Mouse (Mus musculus) spleen, adult 18-20 months (tissue): ENCODE measurements at regions not wholly inside any gene's neighbourhood (a gene's known extent, or its start where the extent isn't known, plus 50 kb on each side); places are given as distances from the start of the nearest gene placed in this dataset.

Experiments used
- DNase-seq, 2 experiments: peaks; one replicate each; pipeline ENCODE4 v3.0.0; 2022; ENCODE audit warnings: mixed read lengths in 2 of 2

GRCm38 (mm10) chr1:127009699-127010098 lies 179.1 kb upstream of the Nckap5 start:
- DNase-seq: no peak

- DNase-seq: no peak
Measured at GRCm38 (mm10) chr1:127001700-127002099, 171.1 kb upstream of the Nckap5 start.

GRCm38 (mm10) chr1:126993061-126993640 lies 162.6 kb upstream of the Nckap5 start:
- DNase-seq: peak in 1 of 2 experiments; percentile 14

- no peak for DNase-seq
Measured at GRCm38 (mm10) chr1:126992441-126992840, 161.8 kb upstream of the Nckap5 start.

GRCm38 (mm10) chr1:126982805-126983204 lies 152.2 kb upstream of the Nckap5 start:
- no peak for DNase-seq

- no peak for DNase-seq
Measured at GRCm38 (mm10) chr1:126980311-126980710, 149.7 kb upstream of the Nckap5 start.

- DNase-seq: no peak
Measured at GRCm38 (mm10) chr1:126973871-126974270, 143.3 kb upstream of the Nckap5 start.

- no peak for DNase-seq
Measured at GRCm38 (mm10) chr1:126971777-126972421, 141.3 kb upstream of the Nckap5 start.

- no peak for DNase-seq
Measured at GRCm38 (mm10) chr1:126971118-126971517, 140.5 kb upstream of the Nckap5 start.

GRCm38 (mm10) chr1:126966394-126966793 lies 135.8 kb upstream of the Nckap5 start:
- DNase-seq: no peak

GRCm38 (mm10) chr1:126955839-126956720 lies 125.5 kb upstream of the Nckap5 start:
- DNase-seq: no peak

GRCm38 (mm10) chr1:126947860-126948259 lies 117.3 kb upstream of the Nckap5 start:
- DNase-seq: no peak

GRCm38 (mm10) chr1:126932658-126933057 lies 102.1 kb upstream of the Nckap5 start:
- DNase-seq: no peak

- DNase-seq: peak; percentile 24 to 70
Measured at GRCm38 (mm10) chr1:126931754-126932153, 101.2 kb upstream of the Nckap5 start.

- DNase-seq: no peak
Measured at GRCm38 (mm10) chr1:126931093-126931492, 100.5 kb upstream of the Nckap5 start.

GRCm38 (mm10) chr1:126930611-126931010 lies 100.0 kb upstream of the Nckap5 start:
- no peak for DNase-seq

GRCm38 (mm10) chr1:126929666-126930065 lies 99.1 kb upstream of the Nckap5 start:
- DNase-seq: peak in 1 of 2 experiments; percentile 24

- DNase-seq: no peak
Measured at GRCm38 (mm10) chr1:126928186-126928585, 97.6 kb upstream of the Nckap5 start.

GRCm38 (mm10) chr1:126925150-126926035 lies 94.8 kb upstream of the Nckap5 start:
- DNase-seq: no peak

GRCm38 (mm10) chr1:126923981-126924380 lies 93.4 kb upstream of the Nckap5 start:
- no peak for DNase-seq

- DNase-seq: no peak
Measured at GRCm38 (mm10) chr1:126922231-126922630, 91.6 kb upstream of the Nckap5 start.

GRCm38 (mm10) chr1:126918876-126919275 lies 88.3 kb upstream of the Nckap5 start:
- DNase-seq: no peak

GRCm38 (mm10) chr1:126917872-126918271 lies 87.3 kb upstream of the Nckap5 start:
- no peak for DNase-seq
